Mouse (Mus musculus) forebrain, postnatal 0 days (tissue): ENCODE data around the gene Grhpr. TPM values are rescaled to one million over a fixed set of nuclear protein-coding genes. Genes with fewer than 3 reads are reported as not detected.
"Not testable (repeated sequence)": the region's sequence is repeated elsewhere in the genome, so short reads cannot be mapped to it uniquely, and the experiment has no call there.

Source experiments
- ATAC-seq: fragments of 200-750 bp; cut with Nextera tagmentation; 2 replicates; pipeline ENCODE4 v1.8.0; 2017; ENCODE audit warnings: mild to moderate bottlenecking, moderate library complexity
- DNase-seq: peaks from one replicate; pipeline ENCODE4 v3.0.0-alpha.2; 2015
- H3K27ac ChIP-seq: fragments of 300-500 bp; sonication (generic); 2 replicates; pipeline ENCODE4 v1.5.1; 2014; ENCODE audit warnings: low read depth, mild to moderate bottlenecking, antibody characterized with exemption, low read length, moderate library complexity, mixed read lengths
- H3K27me3 ChIP-seq: fragments of 300-500 bp; sonication (generic); 2 replicates; pipeline ENCODE4 v1.6.1; 2014; ENCODE audit warnings: mild to moderate bottlenecking, low read length, mixed read lengths; ENCODE audit not compliant: insufficient read depth
- H3K36me3 ChIP-seq: fragments of 300-500 bp; sonication (generic); 2 replicates; pipeline ENCODE4 v1.6.1; 2014; ENCODE audit warnings: mild to moderate bottlenecking, moderate library complexity; ENCODE audit not compliant: insufficient read depth
- H3K4me1 ChIP-seq: fragments of 300-500 bp; sonication (generic); 2 replicates; pipeline ENCODE4 v1.6.1; 2014; ENCODE audit warnings: antibody characterized with exemption; ENCODE audit not compliant: insufficient read depth
- H3K4me2 ChIP-seq: fragments of 300-500 bp; sonication (generic); 2 replicates; pipeline ENCODE4 v1.6.1; 2014; ENCODE audit warnings: low read depth, mild to moderate bottlenecking, moderate library complexity
- H3K4me3 ChIP-seq: fragments of 300-500 bp; sonication (generic); 2 replicates; pipeline ENCODE4 v1.5.1; 2014; ENCODE audit warnings: low read depth, low read length, mixed read lengths
- H3K9ac ChIP-seq: fragments of 300-500 bp; sonication (generic); 2 replicates; pipeline ENCODE4 v1.6.1; 2014; ENCODE audit warnings: mild to moderate bottlenecking
- H3K9me3 ChIP-seq: fragments of 300-500 bp; sonication (generic); 2 replicates; pipeline ENCODE4 v1.6.1; 2016; ENCODE audit warnings: low read length
- CTCF ChIP-seq: sonication (generic); IDR thresholded peaks from 2 replicates; pipeline ENCODE4 v1.5.1; 2016; ENCODE audit warnings: antibody characterized with exemption, control low read depth, low read depth
- WGBS: fragments of 180-500 bp; shearing (Covaris S2); extraction: QIAGEN DNeasy Blood & Tissue Kit; methylation state at CpG from one replicate; pipeline ENCODE4 v1.1.7; 2014; 5-methylcytosine and 5-hydroxymethylcytosine counted together
- polyA plus RNA-seq: library from polyadenylated mRNA; unstranded; fragments of >200 nt; fragmentation: Nextera tagmentation; extraction: Ambion mirVana; gene quantifications from 2 replicates; pipeline ENCODE4 v1.2.1, GENCODE M21; 2015
- total RNA-seq: library from RNA; depleted of rRNA; stranded (reverse); fragments of >200 nt; gene quantifications from 2 replicates; pipeline ENCODE4 v1.2.3, GENCODE M21; 2014

The Grhpr gene
- total and polyA plus RNA-seq, 2 experiments from 2014 or later, result 18.2 to 25.6 TPM

DNA sequence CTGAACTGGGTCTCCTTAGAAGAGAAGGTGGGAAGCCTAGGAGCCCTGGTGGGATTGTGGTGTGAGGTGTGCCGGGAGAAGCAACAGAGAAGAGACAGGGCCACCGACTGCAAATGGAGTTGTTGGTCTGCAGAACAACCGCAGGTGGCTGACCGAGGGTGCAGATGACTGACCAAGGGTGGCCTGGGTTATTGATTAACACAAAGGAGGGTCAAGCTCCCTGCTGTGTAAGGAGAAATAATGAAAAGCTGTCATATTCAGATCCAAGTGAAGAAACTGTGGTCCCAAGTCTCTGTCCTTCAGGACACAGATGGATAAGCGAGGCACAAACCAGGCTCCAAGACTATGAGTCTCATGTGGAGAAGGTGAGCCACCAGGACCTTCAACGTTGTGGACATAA lies 37.7 kb upstream of the Grhpr start:
- WGBS, result 89% methylated on average over 6 of the region's 6 CpGs
- H3K4me2 ChIP-seq, result no peak overlapping the region
- H3K36me3 ChIP-seq, result no peaks in the 10 kb centered on the region
- no peak overlapping the region for H3K27ac ChIP-seq
- H3K4me3 ChIP-seq, result no peak overlapping the region
- ATAC-seq, result no peak
- no peak for TF ChIP-seq CTCF
- H3K27me3 ChIP-seq, result no peaks in the 10 kb centered on the region
- H3K9ac ChIP-seq, result no peak overlapping the region
- no peaks in the 10 kb centered on the region for H3K4me1 ChIP-seq
- no peaks in the 10 kb centered on the region for H3K9me3 ChIP-seq
- no peak for DNase-seq

DNA sequence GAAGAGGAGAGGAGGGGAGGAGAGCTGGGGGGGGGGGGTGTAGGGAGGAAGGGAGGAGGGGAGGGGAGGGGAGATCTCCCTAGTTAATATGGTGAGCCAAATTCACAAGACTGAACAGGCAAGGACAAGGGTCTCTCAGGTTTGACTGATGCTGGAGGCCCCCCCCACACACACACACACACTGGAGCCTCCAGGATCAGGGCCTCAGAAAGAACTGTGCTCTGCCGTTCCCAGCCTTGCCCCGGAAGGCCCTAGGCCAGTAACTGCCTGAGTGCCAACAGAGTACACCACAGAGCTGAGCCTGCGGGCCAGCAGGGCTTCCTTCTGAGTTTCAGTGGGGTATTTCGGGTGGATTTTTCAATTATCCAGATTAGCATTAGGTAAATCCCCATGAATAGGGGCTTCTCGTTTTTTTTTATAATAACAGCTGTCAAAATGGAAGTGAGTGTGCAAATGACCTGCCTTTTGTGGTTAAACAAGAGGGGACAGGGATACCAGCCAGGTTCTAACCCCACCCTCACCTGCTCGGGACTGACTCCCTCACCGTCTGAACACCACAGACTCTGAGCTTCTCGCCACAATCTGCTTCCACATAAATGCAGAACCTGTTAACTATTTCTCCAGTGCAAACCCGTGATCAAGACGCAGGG lies 36.6 kb upstream of the Grhpr start:
- DNase-seq, result no peak
- no peak overlapping the region for H3K9ac ChIP-seq
- no peak overlapping the region for H3K4me2 ChIP-seq
- TF ChIP-seq CTCF, result no peak
- WGBS, result 69% methylated on average over 10 of the region's 10 CpGs
- H3K4me1 ChIP-seq, result no peaks in the 10 kb centered on the region
- ATAC-seq, result no peak
- no peaks in the 10 kb centered on the region for H3K27me3 ChIP-seq
- no peak overlapping the region for H3K27ac ChIP-seq
- H3K9me3 ChIP-seq, result no peaks in the 10 kb centered on the region
- H3K4me3 ChIP-seq, result no peak overlapping the region
- H3K36me3 ChIP-seq, result no peaks in the 10 kb centered on the region

GRCm38 (mm10) chr4:44946126-44946525 lies 35.1 kb upstream of the Grhpr start:
- not testable (repeated sequence) for H3K9ac ChIP-seq, H3K27ac ChIP-seq, H3K36me3 ChIP-seq, H3K4me2 ChIP-seq, DNase-seq, H3K4me3 ChIP-seq, ATAC-seq, H3K27me3 ChIP-seq, H3K9me3 ChIP-seq, H3K4me1 ChIP-seq
- 97% methylated on average over 2 of the region's 2 CpGs for WGBS

GRCm38 (mm10) chr4:44947464-44947863 lies 33.7 kb upstream of the Grhpr start:
- no peak overlapping the region for H3K27ac ChIP-seq
- no peaks in the 10 kb centered on the region for H3K27me3 ChIP-seq
- no peaks in the 10 kb centered on the region for H3K36me3 ChIP-seq
- no peak for ATAC-seq
- no peak overlapping the region for H3K9ac ChIP-seq
- H3K4me2 ChIP-seq, result no peak overlapping the region
- H3K4me3 ChIP-seq, result no peak overlapping the region
- WGBS, result 93% methylated on average over 5 of the region's 5 CpGs
- no peak for TF ChIP-seq CTCF
- H3K9me3 ChIP-seq, result no peaks in the 10 kb centered on the region
- DNase-seq, result no peak
- H3K4me1 ChIP-seq, result no peaks in the 10 kb centered on the region

- WGBS, result 92% methylated on average over 1 of the region's 1 CpGs
- H3K4me1 ChIP-seq, result no peaks in the 10 kb centered on the region
- no peaks in the 10 kb centered on the region for H3K9me3 ChIP-seq
- H3K4me2 ChIP-seq, result no peak overlapping the region
- DNase-seq (no peak), ATAC-seq (no peak)
- no peak overlapping the region for H3K4me3 ChIP-seq
- no peaks in the 10 kb centered on the region for H3K36me3 ChIP-seq
- TF ChIP-seq CTCF, result no peak
- no peaks in the 10 kb centered on the region for H3K27me3 ChIP-seq
- no peak overlapping the region for H3K9ac ChIP-seq
- no peak overlapping the region for H3K27ac ChIP-seq
Measured at GRCm38 (mm10) chr4:44948314-44948713, 32.9 kb upstream of the Grhpr start.

- Histone ChIP-seq H3K9me3 (no peaks in the 10 kb centered on the region), H3K36me3 (no peaks in the 10 kb centered on the region), H3K9ac (no peak overlapping the region), H3K4me1 (no peaks in the 10 kb centered on the region), H3K27me3 (no peaks in the 10 kb centered on the region), H3K4me2 (no peak overlapping the region), H3K27ac (no peak overlapping the region), H3K4me3 (no peak overlapping the region)
- 81% methylated on average over 9 of the region's 9 CpGs for WGBS
- no peak for ATAC-seq
- TF ChIP-seq CTCF, result no peak
- DNase-seq, result no peak
Measured at GRCm38 (mm10) chr4:44953041-44953440, 28.2 kb upstream of the Grhpr start.

GRCm38 (mm10) chr4:44958776-44959175 lies 22.4 kb upstream of the Grhpr start:
- Histone ChIP-seq H3K9me3 (no peaks in the 10 kb centered on the region), H3K27ac (no peak overlapping the region), H3K4me3 (no peak overlapping the region), H3K4me2 (no peak overlapping the region), H3K4me1 (no peaks in the 10 kb centered on the region), H3K27me3 (no peaks in the 10 kb centered on the region), H3K9ac (no peak overlapping the region), H3K36me3 (no peaks in the 10 kb centered on the region)
- 88% methylated on average over 9 of the region's 9 CpGs for WGBS
- no peak for DNase-seq
- ATAC-seq, result no peak
- TF ChIP-seq CTCF, result no peak

- H3K27ac ChIP-seq, result no peak overlapping the region
- no peak overlapping the region for H3K9ac ChIP-seq
- no peak for TF ChIP-seq CTCF
- no peaks in the 10 kb centered on the region for H3K9me3 ChIP-seq
- H3K4me3 ChIP-seq, result no peak overlapping the region
- H3K4me1 ChIP-seq, result no peaks in the 10 kb centered on the region
- H3K4me2 ChIP-seq, result no peak overlapping the region
- H3K27me3 ChIP-seq, result no peaks in the 10 kb centered on the region
- WGBS, result 91% methylated on average over 13 of the region's 13 CpGs
- ATAC-seq, result no peak
- no peaks in the 10 kb centered on the region for H3K36me3 ChIP-seq
- DNase-seq, result no peak
Measured at GRCm38 (mm10) chr4:44959220-44959619, 22.0 kb upstream of the Grhpr start.
